Mouse (Mus musculus) macrophage (primary cell): ENCODE results near the gene Abl1. TPM values are rescaled to one million over a fixed set of nuclear protein-coding genes. Genes with fewer than 3 reads are reported as not detected.

ENCODE experiments used
- polyA plus RNA-seq: library from polyadenylated mRNA; stranded (reverse); fragments of 250-400 nt; gene quantifications from 3 replicates; pipeline ENCODE4 v1.2.4, GENCODE M21; 2018; ENCODE audit warnings: inconsistent platforms

Gene Abl1
- polyA plus RNA-seq, 1 experiment from 2014 or later, result 34.7 TPM

Other genes with a start within 250 kb of the Abl1 start
- 5.0 to 11.7 TPM (median 8.6 TPM) in 3 replicates for gene Ass1, start 218.2 kb upstream of the Abl1 start, polyA plus RNA-seq
- gene Fubp3, start 115.7 kb upstream of the Abl1 start, polyA plus RNA-seq, result 19.6 to 23.3 TPM (median 20.0 TPM) in 3 replicates
- gene Prdm12, start 48.3 kb upstream of the Abl1 start, polyA plus RNA-seq, result not detected in 3 replicates
- 6.6 to 25.2 TPM (median 7.8 TPM) in 3 replicates for gene Exosc2, start 17.7 kb upstream of the Abl1 start, polyA plus RNA-seq
- not detected in 3 replicates for gene Qrfp, start 122.2 kb downstream of the Abl1 start, polyA plus RNA-seq
- gene Fibcd1, start 157.6 kb downstream of the Abl1 start, polyA plus RNA-seq, result not detected in 3 replicates
- not detected in 3 replicates for gene Lamc3, start 198.9 kb downstream of the Abl1 start, polyA plus RNA-seq